Mouse (Mus musculus) heart, postnatal 14 days (tissue): ENCODE results near the gene Creg1. TPM values are rescaled to one million over a fixed set of nuclear protein-coding genes. Genes with fewer than 3 reads are reported as not detected.
A peak's percentile ranks its signal among the peaks of the same experiment; 100 is the strongest.
"Not testable (repeated sequence)": the region's sequence is repeated elsewhere in the genome, so short reads cannot be mapped to it uniquely, and the experiment has no call there.

ENCODE experiments used
- DNase-seq, 2 experiments: peaks; one replicate each; pipeline ENCODE4 v3.0.0; 2021 to 2022
- intact Hi-C: fragments of 180-260 bp; cut with DNase I; formaldehyde crosslinking; loops from one replicate; pipeline ENCODE4 v1.15.1; 2025
- total RNA-seq, 2 experiments: library from RNA; stranded (reverse); gene quantifications; 2 replicates each; pipeline ENCODE4 v1.2.3; 2021

The Creg1 gene
- total RNA-seq, 2 experiments from 2014 or later: 43.5 to 52.3 TPM

GRCm38 (mm10) chr1:165741989-165742388 lies 21.6 kb upstream of the Creg1 start:
- intact Hi-C loops: no loop called here

GRCm38 (mm10) chr1:165748053-165748452 lies 15.5 kb upstream of the Creg1 start:
- DNase-seq: no peak
- intact Hi-C loops: no loop called here

More at GRCm38 (mm10) chr1:165741989-165742388, 21.6 kb upstream of the Creg1 start:
- DNase-seq: no peak

DNA sequence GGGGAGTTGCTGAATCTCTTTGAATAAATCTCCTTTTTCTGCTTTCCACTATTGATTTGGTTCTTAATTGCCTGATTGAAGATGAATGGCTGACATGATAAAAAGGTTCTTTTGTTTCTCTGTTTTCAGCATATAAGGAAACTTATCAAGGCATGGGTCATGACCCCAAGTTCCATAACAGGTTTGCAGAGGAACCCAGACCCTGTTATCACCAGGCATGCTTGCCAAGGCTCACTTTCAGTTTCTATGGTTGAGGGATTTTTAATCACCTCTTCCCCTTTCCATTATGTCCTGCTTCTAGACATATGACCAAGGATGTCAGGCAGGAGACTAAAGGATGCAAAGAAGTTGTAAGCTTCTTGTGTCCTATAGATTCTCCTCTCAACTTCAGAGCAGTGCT lies 12.4 kb upstream of the Creg1 start:
- intact Hi-C loops: no loop called here

DNA sequence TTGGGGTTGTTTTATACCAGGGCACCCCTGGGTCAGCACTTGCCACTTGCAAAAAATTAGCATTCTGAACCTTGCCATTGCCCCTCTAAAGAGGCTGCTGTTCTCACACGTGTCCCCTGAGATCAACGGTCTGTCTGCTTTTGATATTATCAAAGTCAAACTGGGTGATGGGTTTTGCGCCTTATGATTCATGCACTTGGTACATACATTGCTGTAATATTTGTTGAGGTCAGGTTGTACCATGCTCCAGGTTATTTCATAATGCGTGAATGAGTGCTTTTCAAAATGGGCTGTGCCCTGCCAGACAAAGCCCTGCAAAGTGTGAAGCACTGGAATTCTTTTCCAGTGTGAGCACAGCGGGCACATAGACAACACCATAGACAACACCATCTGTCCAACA lies 11.7 kb upstream of the Creg1 start:
- intact Hi-C loops: no loop called here
- no peak for DNase-seq

More for the DNA sequence above, 12.4 kb upstream of the Creg1 start:
- DNase-seq: no peak

GRCm38 (mm10) chr1:165754205-165754604 lies 9.3 kb upstream of the Creg1 start:
- intact Hi-C loops: loop anchor here (1.0 kb wide), 2 partner anchors 15 to 197 kb away; no protein-coding TSS in a partner anchor

GRCm38 (mm10) chr1:165755194-165755593 lies 8.4 kb upstream of the Creg1 start:
- intact Hi-C loops: no loop called here
- no peak for DNase-seq

More at GRCm38 (mm10) chr1:165754205-165754604, 9.3 kb upstream of the Creg1 start:
- DNase-seq: no peak

DNA sequence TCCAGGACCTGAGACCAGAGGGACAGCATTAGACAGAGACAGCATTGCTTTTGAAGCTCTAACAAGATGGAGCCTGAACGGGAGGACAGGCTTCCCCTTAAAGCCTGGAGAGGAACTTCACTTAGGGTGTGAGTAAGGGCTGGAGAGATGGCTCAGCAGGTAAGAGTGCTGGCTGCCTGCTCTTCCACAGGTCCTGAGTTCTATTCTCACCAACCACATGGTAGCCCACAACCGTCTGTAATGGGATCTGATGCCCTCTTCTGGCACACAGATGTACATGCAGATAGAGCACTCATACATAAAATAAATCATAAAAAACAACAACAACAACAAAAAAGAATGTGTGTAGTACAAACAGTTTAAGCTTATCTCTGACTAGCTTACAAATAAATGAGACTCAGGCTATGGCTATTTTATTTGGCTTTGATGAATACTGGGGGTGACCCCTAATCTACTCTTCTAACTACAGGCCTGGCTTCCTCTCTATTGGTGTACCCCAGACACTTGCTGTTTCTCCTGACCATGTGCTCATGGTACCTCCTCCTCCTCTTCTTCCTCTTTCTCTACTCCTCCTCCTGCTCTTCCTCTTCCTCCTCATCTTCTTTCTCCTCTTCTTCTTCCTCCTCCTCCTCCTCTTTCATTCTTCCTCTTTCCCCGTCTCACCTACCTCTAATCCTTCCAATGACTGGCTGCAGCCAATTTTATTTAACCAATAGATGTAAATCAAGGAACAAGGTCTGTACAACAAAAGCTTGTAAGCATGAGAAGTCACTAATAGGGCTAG lies 1.8 kb upstream of the Creg1 start:
- intact Hi-C loops: loop anchor here (5.0 kb wide), 1 partner anchor 179 kb away; no protein-coding TSS in a partner anchor
- no peak for DNase-seq

- not testable (repeated sequence) for DNase-seq
- intact Hi-C loops: loop anchor here (5.0 kb wide), 1 partner anchor 180 kb away; no protein-coding TSS in a partner anchor
These were observed 1.0 kb upstream of the Creg1 start for GRCm38 (mm10) chr1:165762498-165762897.

DNA sequence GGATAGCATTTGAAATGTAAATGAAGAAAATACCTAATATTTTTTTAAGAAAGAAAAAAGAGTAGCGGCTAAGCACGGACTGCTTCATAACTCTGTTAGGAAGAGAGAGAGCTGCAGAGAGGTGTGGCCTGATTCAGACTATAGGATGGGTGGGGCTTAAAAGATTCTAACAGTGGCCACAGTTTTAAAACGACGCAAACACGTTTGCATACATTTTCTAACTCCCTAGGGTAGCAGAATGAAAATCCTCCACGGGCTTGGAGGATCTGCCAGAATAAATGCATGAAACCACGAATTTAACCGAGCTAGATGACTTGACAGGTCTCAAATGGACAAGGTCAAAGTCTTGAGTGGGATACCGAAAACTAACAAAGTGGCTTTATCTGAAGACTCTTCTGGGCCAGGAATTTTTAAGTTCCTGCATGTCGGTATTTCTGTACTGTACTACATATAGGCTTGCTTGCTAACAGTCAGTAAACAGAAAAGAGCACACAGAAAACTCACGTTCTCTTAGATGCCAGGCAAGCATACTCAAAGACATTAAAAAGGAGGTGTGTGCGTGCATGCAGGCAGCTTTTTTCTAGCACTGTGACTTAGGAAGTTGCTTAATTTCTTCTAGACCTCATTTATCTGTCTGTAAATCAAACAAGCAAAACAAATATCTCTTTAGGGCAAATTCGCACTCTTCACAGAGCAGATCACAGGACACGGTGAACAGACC lies 472 bp upstream of the Creg1 start:
- intact Hi-C loops: loop anchor here (5.0 kb wide), 1 partner anchor 181 kb away; no protein-coding TSS in a partner anchor
- DNase-seq: no peak

- intact Hi-C loops: loop anchor here (5.0 kb wide), 1 partner anchor 182 kb away; no protein-coding TSS in a partner anchor
- no peak for DNase-seq
These were observed 1.0 kb downstream of the Creg1 start for GRCm38 (mm10) chr1:165764571-165764970.

DNA sequence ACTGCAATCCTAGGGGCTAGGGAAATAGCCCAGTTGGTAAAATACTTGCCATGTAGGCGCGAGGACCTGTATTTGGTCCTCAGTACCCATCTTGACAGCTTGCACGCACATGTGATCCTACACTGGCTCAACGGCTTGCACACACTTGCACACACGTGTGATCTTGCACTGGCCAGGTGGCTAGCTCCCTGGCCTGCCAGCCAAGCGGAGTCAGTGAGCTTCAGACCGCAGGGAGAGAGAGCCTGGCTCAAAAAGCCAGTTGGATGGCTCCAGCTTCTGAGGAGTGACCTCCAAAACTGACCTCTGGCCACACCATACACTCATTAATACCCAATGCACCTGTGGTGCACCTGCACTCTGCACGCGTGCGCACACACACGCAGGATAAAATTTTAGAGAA lies 1.5 kb downstream of the Creg1 start:
- no peak for DNase-seq
- intact Hi-C loops: no loop called here

- no peak for DNase-seq
- intact Hi-C loops: no loop called here
These were observed 2.2 kb downstream of the Creg1 start for GRCm38 (mm10) chr1:165765651-165766294.

GRCm38 (mm10) chr1:165766295-165766890 lies 2.8 kb downstream of the Creg1 start:
- no peak for DNase-seq
- intact Hi-C loops: no loop called here

GRCm38 (mm10) chr1:165768894-165769512 lies 5.5 kb downstream of the Creg1 start:
- DNase-seq: no peak
- intact Hi-C loops: no loop called here

GRCm38 (mm10) chr1:165770181-165770759 lies 6.7 kb downstream of the Creg1 start:
- no peak for DNase-seq
- intact Hi-C loops: loop anchor here (10.0 kb wide), 2 partner anchors 545 to 595 kb away; no protein-coding TSS in a partner anchor

DNA sequence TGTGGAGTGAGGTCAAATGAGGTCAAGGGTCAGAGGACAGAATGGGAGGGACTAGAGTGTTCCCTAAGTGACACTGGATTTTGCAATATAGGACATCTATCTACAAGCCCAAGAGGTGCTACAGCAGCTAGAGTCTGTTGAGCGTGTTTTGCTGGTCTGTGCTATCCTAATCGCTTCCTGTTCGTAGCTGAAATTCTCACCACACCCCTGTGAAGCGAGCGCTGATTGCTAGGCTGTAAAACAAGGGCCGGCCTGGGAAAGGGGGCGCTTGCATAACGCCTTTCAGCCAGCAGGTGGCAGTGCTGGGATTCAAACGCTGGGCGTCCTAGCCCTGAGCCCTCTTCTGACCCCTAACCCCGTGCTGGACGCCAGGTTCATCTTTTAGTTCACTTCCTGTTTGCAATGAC lies 7.9 kb downstream of the Creg1 start:
- intact Hi-C loops: loop anchor here (10.0 kb wide), 2 partner anchors 543 to 593 kb away; no protein-coding TSS in a partner anchor
- peak; percentile 81 to 85 for DNase-seq

DNA sequence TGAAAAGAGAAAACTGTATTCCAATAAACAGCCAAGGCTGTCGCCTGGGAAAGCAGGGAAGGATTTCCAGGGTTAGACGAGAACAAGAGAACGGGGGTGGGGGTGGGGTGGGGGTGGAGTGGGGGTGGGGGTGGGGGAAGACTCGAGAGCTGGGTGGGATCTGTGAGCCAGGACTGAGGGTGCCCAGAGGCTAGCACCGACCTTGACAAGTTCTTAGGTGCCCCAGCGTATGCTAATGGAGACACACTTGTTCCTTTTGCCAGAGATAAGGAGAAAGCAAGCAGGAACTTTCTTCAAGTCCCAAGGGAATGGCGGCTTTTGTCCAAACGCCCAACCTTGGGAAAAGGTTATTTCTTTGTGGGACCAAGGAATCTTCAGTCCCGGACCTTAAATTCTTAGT lies 8.5 kb downstream of the Creg1 start:
- intact Hi-C loops: loop anchor here (10.0 kb wide), 2 partner anchors 543 to 593 kb away; no protein-coding TSS in a partner anchor
- DNase-seq: no peak

DNA sequence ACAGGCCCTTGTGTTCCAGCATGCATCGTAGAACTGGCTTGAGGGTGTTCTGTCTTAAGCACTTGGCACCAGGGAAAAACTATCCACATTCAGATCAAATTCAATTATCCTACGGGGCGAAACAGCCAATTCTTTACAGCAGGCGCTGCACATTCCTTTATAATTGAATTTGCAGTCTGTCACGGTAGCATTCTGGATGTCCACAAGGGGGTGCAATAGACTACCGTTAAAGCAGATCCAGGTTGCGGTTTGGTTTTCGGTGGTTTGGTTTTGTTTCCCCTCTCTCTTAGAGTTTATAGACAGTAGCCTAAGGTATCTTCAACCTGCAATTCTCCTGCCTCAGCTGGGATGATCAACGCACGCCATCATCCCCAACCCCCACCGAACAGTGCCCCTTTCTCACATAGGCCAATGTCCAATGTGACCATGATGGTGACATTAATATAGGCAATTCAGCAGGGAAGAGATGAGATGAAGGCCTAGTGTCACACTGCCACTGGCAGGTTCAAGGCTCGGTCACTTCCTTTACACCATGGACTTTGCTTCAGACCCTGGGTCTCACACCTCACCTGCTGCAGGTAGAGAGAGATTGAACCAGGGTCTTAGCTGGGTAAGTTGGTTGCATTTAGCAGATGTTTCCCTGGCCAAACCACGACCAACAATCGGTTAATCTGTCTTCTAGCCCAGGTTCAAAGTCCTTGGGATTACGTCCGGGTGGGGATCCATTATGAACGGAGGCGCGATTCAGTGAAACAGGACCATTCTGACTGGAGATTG lies 12.2 kb downstream of the Creg1 start:
- intact Hi-C loops: loop anchor here (1.0 to 10.0 kb wide), 4 partner anchors 191 to 589 kb away; no protein-coding TSS in a partner anchor
- peak in 1 of 2 experiments; percentile 58 for DNase-seq
